Comparison of ENCODE assay signal across 26 mouse cellular contexts in genomic region chr1:72791743-72792142, GRCm38 (mm10). TPM values are rescaled to one million over a fixed set of nuclear protein-coding genes. Genes with fewer than 3 reads are reported as not detected.
"Had no signal": no experiment of that assay in that cellular context is flagged by ENCODE, and none has a peak within 500 bp of the region (broad histone marks: within the 10 kb centered on the region; RNA-seq: fewer than 3 reads in every experiment).

No protein-coding gene starts in this region.

- H3K9me3 ChIP-seq: heart, embryonic 10.5 days; hindbrain, embryonic 13.5 days; hindbrain, embryonic 15.5 days; kidney, embryonic 15.5 days; limb, embryonic 13.5 days; limb, embryonic 15.5 days; liver, embryonic 13.5 days; liver, embryonic 15.5 days had no signal

- DNase-seq: gastrocnemius, adult 2 months; gastrocnemius, postnatal 10 days; gastrocnemius, postnatal 25 days; heart, adult 18-20 months; heart, postnatal 10 days; kidney, adult 11 months; kidney, adult 9 months; kidney, postnatal 14 days; kidney, postnatal 36 days; layer of hippocampus, adult 9-11 months; layer of hippocampus, postnatal 36 days; left cerebral cortex, postnatal 4 days; liver, embryonic 13.5 days had no signal

- H3K27ac ChIP-seq: gastrocnemius, adult 2 months; heart, embryonic 10.5 days; hindbrain, embryonic 13.5 days; hindbrain, embryonic 15.5 days; hindbrain, postnatal 0 days; kidney, embryonic 15.5 days; kidney, postnatal 0 days; limb, embryonic 13.5 days; limb, embryonic 15.5 days; liver, embryonic 13.5 days; liver, embryonic 15.5 days had no signal

- H3K27me3 ChIP-seq: heart, embryonic 12.5 days; hindbrain, embryonic 13.5 days; hindbrain, embryonic 15.5 days; kidney, embryonic 15.5 days; limb, embryonic 13.5 days; limb, embryonic 15.5 days; liver, embryonic 13.5 days; liver, embryonic 15.5 days had no signal

- H3K36me3 ChIP-seq: heart, embryonic 10.5 days; heart, embryonic 12.5 days; hindbrain, embryonic 13.5 days; hindbrain, embryonic 15.5 days; kidney, embryonic 15.5 days; limb, embryonic 13.5 days; limb, embryonic 15.5 days; liver, embryonic 13.5 days; liver, embryonic 15.5 days had no signal

- ATAC-seq: hindbrain, postnatal 0 days had no signal

- H3K4me1 ChIP-seq: heart, embryonic 10.5 days; heart, embryonic 12.5 days; hindbrain, embryonic 13.5 days; hindbrain, embryonic 15.5 days; limb, embryonic 15.5 days; liver, embryonic 13.5 days; liver, embryonic 15.5 days had no signal

- H3K9ac ChIP-seq: heart, embryonic 12.5 days; hindbrain, embryonic 13.5 days; hindbrain, embryonic 15.5 days; kidney, embryonic 15.5 days; limb, embryonic 13.5 days; limb, embryonic 15.5 days; liver, embryonic 13.5 days; liver, embryonic 15.5 days had no signal

- H3K4me3 ChIP-seq: gastrocnemius, adult 2 months; heart, embryonic 10.5 days; heart, embryonic 12.5 days; hindbrain, embryonic 13.5 days; hindbrain, embryonic 15.5 days; kidney, embryonic 15.5 days; limb, embryonic 13.5 days; limb, embryonic 15.5 days; liver, embryonic 13.5 days; liver, embryonic 15.5 days had no signal

- H3K4me2 ChIP-seq: heart, embryonic 12.5 days; hindbrain, embryonic 13.5 days; hindbrain, embryonic 15.5 days; kidney, embryonic 15.5 days; limb, embryonic 13.5 days; limb, embryonic 15.5 days; liver, embryonic 13.5 days; liver, embryonic 15.5 days had no signal

RNA-seq across cellular contexts. Expression of gene Igfbp2, which starts 32.6 kb away (rescaled TPM):
- total RNA-seq: gastrocnemius, adult 2 months; granulocyte monocyte progenitor cell, adult 5-6 weeks; heart, postnatal 25 days; hematopoietic stem cell, adult 5-6 weeks had no signal
